Mouse (Mus musculus) central nervous system, embryonic 11.5 days (tissue): ENCODE results near the gene Cask. TPM values are rescaled to one million over a fixed set of nuclear protein-coding genes. Genes with fewer than 3 reads are reported as not detected.

Experiments used
- polyA plus RNA-seq: library from polyadenylated mRNA; depleted of rRNA; stranded (reverse); fragments of >200 nt; gene quantifications from 2 replicates; pipeline ENCODE4 v1.2.3, GENCODE M21; 2012; rRNA removed

Gene Cask
- 27.5 and 30.2 TPM in 2 replicates for polyA plus RNA-seq

GRCm38 (mm10) chrX:13851285-13851684 lies at the start of gene Cask:
Gene Cask (minus strand): TSS chrX:13851367.

GRCm38 (mm10) chrX:13661063-13661462 lies 190.1 kb downstream of the Cask start, which contains the start of gene Gpr82:
Gene Gpr82 (plus strand): TSS chrX:13661363.

GRCm38 (mm10) chrX:13631599-13632283 lies 219.4 kb downstream of the Cask start, which contains the start of gene Gpr34:
Gene Gpr34 (plus strand): TSS chrX:13632089.

Other genes with a start within 250 kb of the Cask start
- gene Gpr34, start 219.3 kb downstream of the Cask start, polyA plus RNA-seq, result 0.34 and 0.92 TPM in 2 replicates
- not detected in 2 replicates for gene Gpr82, start 190.0 kb downstream of the Cask start, polyA plus RNA-seq